Mouse (Mus musculus) urinary bladder, adult 18-20 months (tissue): ENCODE results near the gene Rps19bp1.

Source experiments
- DNase-seq, 2 experiments: peaks; one replicate each; pipeline ENCODE4 v3.0.0; 2022; ENCODE audit warnings: low spot score in 2 of 2, mixed read lengths in 2 of 2

Gene Rps19bp1

GRCm38 (mm10) chr15:80263610-80264575 lies at the start of gene Rps19bp1:
TSS of gene Rps19bp1 (minus strand) at chr15:80264315.
- peak; percentile 76 to 79 for DNase-seq

- DNase-seq, result no peak
Measured at GRCm38 (mm10) chr15:80306146-80306545, 42.0 kb upstream of the Rps19bp1 start.

GRCm38 (mm10) chr15:80304188-80304587 lies 40.1 kb upstream of the Rps19bp1 start:
- DNase-seq, result no peak

- DNase-seq, result no peak
Measured at GRCm38 (mm10) chr15:80303779-80304178, 39.7 kb upstream of the Rps19bp1 start.

- DNase-seq, result no peak
Measured at GRCm38 (mm10) chr15:80297146-80297545, 33.0 kb upstream of the Rps19bp1 start.

GRCm38 (mm10) chr15:80289436-80289835 lies 25.3 kb upstream of the Rps19bp1 start:
- DNase-seq, result peak; percentile 19 to 44

GRCm38 (mm10) chr15:80288036-80288435 lies 23.9 kb upstream of the Rps19bp1 start:
- no peak for DNase-seq

- no peak for DNase-seq
Measured at GRCm38 (mm10) chr15:80286851-80287415, 22.8 kb upstream of the Rps19bp1 start, which contains the start of gene Cacna1i. TSS of gene Cacna1i (plus strand) at chr15:80287238.

- DNase-seq, result no peak
Measured at GRCm38 (mm10) chr15:80280646-80281045, 16.5 kb upstream of the Rps19bp1 start.

- DNase-seq, result no peak
Measured at GRCm38 (mm10) chr15:80279053-80279452, 14.9 kb upstream of the Rps19bp1 start.

- DNase-seq, result no peak
Measured at GRCm38 (mm10) chr15:80278121-80278759, 14.1 kb upstream of the Rps19bp1 start.

- no peak for DNase-seq
Measured at GRCm38 (mm10) chr15:80277625-80278024, 13.5 kb upstream of the Rps19bp1 start.

GRCm38 (mm10) chr15:80277107-80277506 lies 13.0 kb upstream of the Rps19bp1 start:
- no peak for DNase-seq

- no peak for DNase-seq
Measured at GRCm38 (mm10) chr15:80271858-80272396, 7.8 kb upstream of the Rps19bp1 start.

GRCm38 (mm10) chr15:80266281-80266680 lies 2.2 kb upstream of the Rps19bp1 start:
- DNase-seq, result peak in 1 of 2 experiments; percentile 50

GRCm38 (mm10) chr15:80261100-80261499 lies 3.0 kb downstream of the Rps19bp1 start:
- DNase-seq, result no peak

- peak; percentile 50 to 80 for DNase-seq
Measured at GRCm38 (mm10) chr15:80260677-80261076, 3.4 kb downstream of the Rps19bp1 start.

GRCm38 (mm10) chr15:80259406-80260045 lies 4.6 kb downstream of the Rps19bp1 start:
- no peak for DNase-seq

GRCm38 (mm10) chr15:80258240-80259170 lies 5.6 kb downstream of the Rps19bp1 start:
- no peak for DNase-seq

- DNase-seq, result no peak
Measured at GRCm38 (mm10) chr15:80257602-80258239, 6.4 kb downstream of the Rps19bp1 start.
